Mouse (Mus musculus) Patski (cell line): ENCODE results near the gene Spag7. TPM values are rescaled to one million over a fixed set of nuclear protein-coding genes. Genes with fewer than 3 reads are reported as not detected.

Experiments used
- ATAC-seq: fragments of 100-300 bp; one replicate; pipeline ENCODE4 v1.8.0; 2021
- CTCF ChIA-PET: fragments of 350-600 bp; sonication (Branson Sonifier 250); formaldehyde crosslinking; loops from one replicate; lab custom pipeline; 2022; ENCODE audit warnings: inconsistent platforms; lab: Charles Lee
- POLR2A ChIA-PET: fragments of 350-600 bp; sonication (Branson Sonifier 250); formaldehyde crosslinking; loops from one replicate; lab custom pipeline; 2022; ENCODE audit warnings: antibody characterized with exemption, inconsistent platforms; lab: Charles Lee
- DNase-seq: peaks from one replicate; pipeline ENCODE4 v3.0.0-alpha.2; 2011; ENCODE audit warnings: low read depth, low spot score
- H3K27me3 ChIP-seq: fragments of 371-371 bp; one replicate; pipeline ENCODE4 v1.5.1; 2021
- CTCF ChIP-seq: fragments of 100-300 bp; IDR thresholded peaks from one replicate; pipeline ENCODE4 v1.5.1; 2021
- in situ Hi-C: fragments of 300-500 bp; cut with MboI; formaldehyde crosslinking; loops from 3 replicates; pipeline ENCODE4 v1.11.1; 2018; ENCODE audit warnings: low pct_unique_long_range_greater_than_20kb, mixed read lengths
- polyA plus RNA-seq: library from polyadenylated mRNA; unstranded; gene quantifications from one replicate; pipeline ENCODE4 v1.2.3, GENCODE M21; 2021

Gene Spag7
- polyA plus RNA-seq, 1 experiment from 2014 or later = 155 TPM

GRCm38 (mm10) chr11:70683640-70684039 lies 14.4 kb upstream of the Spag7 start:
- ChIA-PET CTCF (no interaction called here), POLR2A (interaction anchor here (1.5 kb wide), 1 partner anchor 93 kb away, joined by 4 read pairs; no protein-coding TSS in a partner anchor)
- no peak for TF ChIP-seq CTCF
- DNase-seq (no peak), ATAC-seq (no peak)
- in situ Hi-C loops = no loop called here
- H3K27me3 ChIP-seq = no peaks in the 10 kb centered on the region

GRCm38 (mm10) chr11:70681897-70682581 lies 12.8 kb upstream of the Spag7 start:
- no peak for DNase-seq
- POLR2A ChIA-PET = interaction anchor here (0.7 to 2.2 kb wide), 2 partner anchors 10 to 14 kb away, joined by 4 to 6 read pairs; no protein-coding TSS in a partner anchor
- no peak for TF ChIP-seq CTCF
- ATAC-seq = no peak
- in situ Hi-C loops = no loop called here
- CTCF ChIA-PET = interaction anchor here (0.7 to 2.0 kb wide), 5 partner anchors 8 to 96 kb away, joined by 3 to 5 read pairs (median 4); no protein-coding TSS in a partner anchor
- H3K27me3 ChIP-seq = no peaks in the 10 kb centered on the region

DNA sequence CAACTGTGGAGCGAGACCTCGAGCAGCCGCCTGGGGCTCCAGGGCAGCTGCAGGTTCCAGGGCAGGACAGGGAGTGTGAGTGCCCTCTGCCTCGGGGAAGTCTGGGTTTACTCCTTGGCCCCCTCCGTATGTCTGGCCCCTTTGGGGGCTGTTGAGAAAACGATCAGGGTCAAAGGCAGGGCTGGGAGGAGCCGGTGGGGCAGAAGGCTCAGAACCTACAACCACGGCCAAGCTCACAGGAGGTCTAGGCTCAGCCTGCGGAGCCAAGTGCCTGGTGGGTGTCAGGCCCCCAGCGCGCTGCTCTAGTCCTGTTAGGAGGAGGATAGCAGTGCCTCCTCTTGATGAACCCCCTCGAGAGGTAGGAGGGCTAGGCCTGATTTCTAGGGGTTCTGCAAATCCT lies 12.0 kb upstream of the Spag7 start:
- ChIA-PET CTCF (interaction anchor here (1.2 to 2.0 kb wide), 2 partner anchors 10 to 97 kb away, joined by 4 to 5 read pairs; no protein-coding TSS in a partner anchor), POLR2A (interaction anchor here (0.6 to 2.2 kb wide), 2 partner anchors 9 to 35 kb away, joined by 3 to 6 read pairs; no protein-coding TSS in a partner anchor)
- no peak for TF ChIP-seq CTCF
- in situ Hi-C loops = no loop called here
- no peaks in the 10 kb centered on the region for H3K27me3 ChIP-seq
- DNase-seq (no peak), ATAC-seq (no peak)

- no peaks in the 10 kb centered on the region for H3K27me3 ChIP-seq
- ATAC-seq (no peak), DNase-seq (no peak)
- no peak for TF ChIP-seq CTCF
- ChIA-PET POLR2A (interaction anchor here (0.9 kb wide), 1 partner anchor 10 kb away, joined by 3 read pairs; no protein-coding TSS in a partner anchor), CTCF (no interaction called here)
- in situ Hi-C loops = no loop called here
Observed at GRCm38 (mm10) chr11:70679894-70680293, 10.7 kb upstream of the Spag7 start.

- in situ Hi-C loops = no loop called here
- DNase-seq (no peak), ATAC-seq (no peak)
- H3K27me3 ChIP-seq = no peaks in the 10 kb centered on the region
- no peak for TF ChIP-seq CTCF
- ChIA-PET POLR2A (no interaction called here), CTCF (no interaction called here)
Observed at GRCm38 (mm10) chr11:70679361-70679760, 10.1 kb upstream of the Spag7 start.

DNA sequence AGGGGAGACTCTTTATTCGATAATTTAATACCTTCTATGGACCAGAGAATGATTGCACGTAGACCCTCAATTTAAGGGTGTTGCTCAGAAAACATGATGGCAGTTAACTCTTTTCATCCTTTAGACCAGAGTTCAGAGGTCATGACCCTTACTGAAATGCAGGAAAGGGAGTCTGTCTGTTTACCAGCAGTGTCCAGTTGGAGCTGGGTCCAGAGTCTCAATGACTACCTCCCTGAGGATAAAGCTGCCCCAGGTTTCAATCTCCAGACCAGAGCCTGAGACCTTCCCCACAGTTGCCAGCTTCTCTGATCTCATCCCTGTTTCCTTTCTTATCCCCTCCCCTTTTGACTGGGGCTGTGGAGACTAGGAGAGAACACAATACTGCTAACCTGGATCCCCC lies 9.4 kb upstream of the Spag7 start:
- CTCF ChIA-PET = interaction anchor here (1.5 to 2.4 kb wide), 2 partner anchors 10 kb away, joined by 3 to 7 read pairs; partner anchors contain the start of genes Camta2 and Spag7
- in situ Hi-C loops = no loop called here
- DNase-seq (no peak), ATAC-seq (no peak)
- POLR2A ChIA-PET = no interaction called here
- TF ChIP-seq CTCF = no peak
- H3K27me3 ChIP-seq = no peaks in the 10 kb centered on the region

- POLR2A ChIA-PET = no interaction called here
- TF ChIP-seq CTCF = no peak
- no peaks in the 10 kb centered on the region for H3K27me3 ChIP-seq
- CTCF ChIA-PET = interaction anchor here (1.5 to 2.4 kb wide), 2 partner anchors 9 to 10 kb away, joined by 3 to 7 read pairs; partner anchors contain the start of genes Camta2 and Spag7
- in situ Hi-C loops = no loop called here
- DNase-seq = no peak
- ATAC-seq = no peak
Observed at GRCm38 (mm10) chr11:70678092-70678491, 8.9 kb upstream of the Spag7 start.

DNA sequence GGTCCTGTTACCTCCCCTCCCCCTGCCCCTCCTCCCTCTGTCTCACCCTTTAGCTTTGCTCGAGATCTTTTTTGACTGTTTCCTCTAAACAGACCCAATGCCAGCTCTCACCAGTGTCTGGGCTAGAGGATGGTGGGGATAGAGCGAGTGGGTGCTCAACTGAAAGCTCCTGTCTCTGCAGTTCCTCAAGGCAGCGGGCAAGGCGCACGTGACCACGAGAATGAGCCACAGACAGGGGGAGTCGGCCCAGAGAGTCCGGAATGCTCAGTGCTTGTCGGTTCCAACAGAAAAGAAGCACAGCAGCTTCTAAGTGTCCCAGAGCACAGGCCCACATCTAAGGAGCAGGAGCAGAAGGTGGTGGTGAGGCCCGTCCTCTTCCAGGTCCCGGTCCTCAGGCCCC lies 5.3 kb upstream of the Spag7 start:
- CTCF ChIA-PET = no interaction called here
- TF ChIP-seq CTCF = no peak
- DNase-seq (no peak), ATAC-seq (no peak)
- H3K27me3 ChIP-seq = no peaks in the 10 kb centered on the region
- in situ Hi-C loops = no loop called here
- POLR2A ChIA-PET = no interaction called here

DNA sequence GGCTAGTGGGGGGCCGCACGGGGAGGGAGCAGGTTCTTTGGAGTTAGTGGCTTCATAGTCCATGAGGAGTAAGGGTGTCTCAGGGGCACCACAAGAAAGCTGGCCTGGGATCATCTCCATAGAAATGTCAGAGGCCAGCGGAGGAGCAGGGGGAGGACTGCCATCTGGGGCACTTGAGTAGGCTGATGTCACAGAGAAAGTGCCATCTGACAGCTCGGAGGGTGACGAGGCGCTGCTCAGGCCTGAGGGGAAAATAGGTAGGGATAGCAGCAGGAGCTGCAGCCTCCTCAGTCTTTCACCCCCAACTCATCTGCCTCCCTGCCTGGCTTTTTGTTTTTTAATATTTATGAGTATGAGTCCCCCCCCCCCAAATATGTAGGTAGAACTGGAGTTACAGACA lies 4.8 kb upstream of the Spag7 start:
- ChIA-PET CTCF (interaction anchor here (1.1 kb wide), 1 partner anchor 8 kb away, joined by 3 read pairs; no protein-coding TSS in a partner anchor), POLR2A (no interaction called here)
- DNase-seq (no peak), ATAC-seq (no peak)
- H3K27me3 ChIP-seq = no peaks in the 10 kb centered on the region
- TF ChIP-seq CTCF = no peak
- in situ Hi-C loops = no loop called here

DNA sequence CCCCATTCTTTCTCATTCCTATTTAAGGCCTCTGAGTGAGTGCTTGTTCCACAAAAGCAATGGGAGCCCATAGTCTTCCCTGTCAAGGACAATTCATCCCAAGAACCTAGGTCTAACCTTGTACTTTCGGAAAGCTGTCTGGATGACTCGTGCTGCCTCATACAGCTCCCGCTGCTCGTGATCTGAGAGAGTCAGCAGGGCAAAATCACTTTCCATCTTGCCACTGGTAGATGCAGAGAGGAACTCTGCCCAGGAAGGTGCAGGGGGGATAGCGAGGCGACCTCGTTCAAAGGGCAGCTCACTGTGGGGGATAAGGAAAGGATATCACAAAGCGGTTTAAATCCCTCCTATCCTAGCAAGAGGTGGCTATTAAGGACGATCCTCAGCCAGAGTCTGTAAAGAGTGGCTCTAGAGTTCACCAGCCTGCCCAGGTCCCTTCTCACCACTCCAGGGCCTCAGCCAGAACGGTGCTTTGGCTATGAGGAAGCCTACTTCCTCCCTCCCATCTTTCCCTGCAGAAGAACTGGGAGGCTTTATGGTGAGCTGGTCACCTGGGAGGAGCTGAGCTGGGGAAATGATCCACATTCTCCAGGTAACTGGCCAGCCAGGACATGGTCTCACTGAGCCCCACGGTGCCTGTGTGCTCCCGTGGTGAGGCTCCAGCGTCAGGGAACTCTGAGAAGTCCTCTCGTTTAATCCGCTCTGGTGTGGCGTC lies 2.3 kb upstream of the Spag7 start:
- DNase-seq (no peak), ATAC-seq (no peak)
- ChIA-PET POLR2A (interaction anchor here (1.4 to 2.1 kb wide), 2 partner anchors 10 to 15 kb away, joined by 6 to 9 read pairs; no protein-coding TSS in a partner anchor), CTCF (interaction anchor here (1.2 to 1.3 kb wide), 2 partner anchors 10 to 17 kb away, joined by 3 to 4 read pairs; partner anchors contain the start of gene Camta2)
- no peaks in the 10 kb centered on the region for H3K27me3 ChIP-seq
- TF ChIP-seq CTCF = no peak
- in situ Hi-C loops = no loop called here
